ENCODE assay signal across 20 mouse cellular contexts in the genomic region with DNA sequence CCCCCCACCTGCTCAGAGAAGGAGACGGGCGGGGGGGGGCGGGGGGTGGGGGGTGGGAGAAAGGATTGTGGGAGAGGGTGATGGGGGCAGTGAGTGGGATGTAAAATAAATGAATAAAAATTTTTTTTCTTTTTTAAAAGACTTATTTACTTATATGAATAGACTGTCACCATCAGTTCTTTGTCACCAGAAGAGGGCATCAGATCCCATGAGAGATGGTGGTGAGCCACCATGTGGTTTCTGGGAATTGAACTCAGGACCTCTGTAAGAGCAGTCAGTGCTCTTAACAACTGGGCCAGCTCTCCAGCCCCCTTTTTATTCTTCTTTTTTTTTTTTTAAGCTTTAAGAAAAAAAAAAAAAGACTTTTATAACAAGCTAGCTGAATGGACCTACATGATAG. TPM values are rescaled to one million over a fixed set of nuclear protein-coding genes. Genes with fewer than 3 reads are reported as not detected.
DNase-seq lines count a peak whose midpoint lies in the region; ATAC-seq and TF ChIP-seq lines count a peak whose summit lies in the region.
"Had no signal": no experiment of that assay in that cellular context is flagged by ENCODE, and none has a peak within 500 bp of the region (broad histone marks: within the 10 kb centered on the region; RNA-seq: fewer than 3 reads in every experiment).

No protein-coding gene starts in this region.

- 0 out of 2 replicates have a peak, but pooled peaks have one; percentile 10 for TF ChIP-seq CTCF in heart, postnatal 0 days (IDR thresholded peaks at IDR 0.05; ENCODE audit: low read depth)
- peak; percentile 31; the same call in 1 of the 2 replicates for TF ChIP-seq CTCF in stomach, postnatal 0 days (IDR thresholded peaks at IDR 0.05; ENCODE audit: low read depth)

- no peak overlapping the region for H3K4me3 ChIP-seq in heart, postnatal 0 days (ENCODE audit: low read depth, low read length)
- H3K4me3 ChIP-seq in heart, embryonic 12.5 days = no peak overlapping the region
- no peak overlapping the region for H3K4me3 ChIP-seq in midbrain, embryonic 11.5 days (ENCODE audit: low read depth, low read length)
- no peak overlapping the region for H3K4me3 ChIP-seq in midbrain, embryonic 13.5 days (replicated peaks)
- no peak overlapping the region for H3K4me3 ChIP-seq in stomach, postnatal 0 days (ENCODE audit: low read depth, low read length)
- H3K4me3 ChIP-seq: kidney, embryonic 15.5 days; limb, embryonic 15.5 days; neural tube, embryonic 12.5 days had no signal

- no peak overlapping the region for H3K27ac ChIP-seq in heart, postnatal 0 days (ENCODE audit: low read depth)
- no peak overlapping the region for H3K27ac ChIP-seq in heart, embryonic 12.5 days (ENCODE audit: poor library complexity, severe bottlenecking)
- H3K27ac ChIP-seq in midbrain, embryonic 11.5 days (ENCODE audit: low read depth, low read length) = no peak overlapping the region
- H3K27ac ChIP-seq in midbrain, embryonic 13.5 days = no peak overlapping the region
- H3K27ac ChIP-seq in stomach, postnatal 0 days (replicated peaks) = no peak overlapping the region
- H3K27ac ChIP-seq: kidney, embryonic 15.5 days; limb, embryonic 15.5 days; macrophage; neural tube, embryonic 12.5 days had no signal

- TF ChIP-seq EP300 in heart, postnatal 0 days (IDR thresholded peaks at IDR 0.05; ENCODE audit: low read depth) = no peak
- TF ChIP-seq EP300 in stomach, postnatal 0 days (optimal IDR thresholded peaks at IDR 0.05) = no peak

- ATAC-seq in heart, postnatal 0 days (ENCODE audit: insufficient read depth, low read depth) = no peak
- ATAC-seq in heart, embryonic 12.5 days (ENCODE audit: insufficient number of reproducible peaks, low FRiP score) = no peak
- no peak for ATAC-seq in midbrain, embryonic 11.5 days (ENCODE audit: low FRiP score)
- ATAC-seq in midbrain, embryonic 13.5 days = no peak
- ATAC-seq in stomach, postnatal 0 days (ENCODE audit: low FRiP score, low TSS enrichment) = no peak
- ATAC-seq in erythroblast, adult 5-6 weeks (replicated peaks; ENCODE audit: low FRiP score, poor library complexity, severe bottlenecking) = no peak
- ATAC-seq: forebrain, embryonic 16.5 days; midbrain, embryonic 16.5 days; Patski had no signal

- no peaks in the 10 kb centered on the region for H3K9me3 ChIP-seq in heart, postnatal 0 days (replicated peaks; ENCODE audit: control insufficient read depth, low read length)
- no peaks in the 10 kb centered on the region for H3K9me3 ChIP-seq in heart, embryonic 12.5 days (replicated peaks)
- H3K9me3 ChIP-seq in midbrain, embryonic 11.5 days (ENCODE audit: control insufficient read depth, low read length) = no peaks in the 10 kb centered on the region
- no peaks in the 10 kb centered on the region for H3K9me3 ChIP-seq in midbrain, embryonic 13.5 days
- no peaks in the 10 kb centered on the region for H3K9me3 ChIP-seq in stomach, postnatal 0 days (ENCODE audit: control insufficient read depth, low read length)
- H3K9me3 ChIP-seq: kidney, embryonic 15.5 days; limb, embryonic 15.5 days; neural tube, embryonic 12.5 days had no signal

- H3K27me3 ChIP-seq in heart, postnatal 0 days (ENCODE audit: control insufficient read depth, insufficient read depth, low read length) = no peaks in the 10 kb centered on the region
- no peaks in the 10 kb centered on the region for H3K27me3 ChIP-seq in heart, embryonic 12.5 days (replicated peaks)
- H3K27me3 ChIP-seq in midbrain, embryonic 11.5 days (ENCODE audit: control insufficient read depth, insufficient read depth, low read length) = no peaks in the 10 kb centered on the region
- no peaks in the 10 kb centered on the region for H3K27me3 ChIP-seq in midbrain, embryonic 13.5 days
- no peaks in the 10 kb centered on the region for H3K27me3 ChIP-seq in stomach, postnatal 0 days (ENCODE audit: control insufficient read depth, insufficient read depth, low read length)
- H3K27me3 ChIP-seq: kidney, embryonic 15.5 days; limb, embryonic 15.5 days; neural tube, embryonic 12.5 days; Patski had no signal

- H3K9ac ChIP-seq in heart, postnatal 0 days (replicated peaks; ENCODE audit: low read depth, low read length) = no peak overlapping the region
- H3K9ac ChIP-seq in heart, embryonic 12.5 days = no peak overlapping the region
- no peak overlapping the region for H3K9ac ChIP-seq in midbrain, embryonic 11.5 days (ENCODE audit: low read length)
- no peak overlapping the region for H3K9ac ChIP-seq in midbrain, embryonic 13.5 days (replicated peaks)
- no peak overlapping the region for H3K9ac ChIP-seq in stomach, postnatal 0 days (ENCODE audit: low read length)
- H3K9ac ChIP-seq: kidney, embryonic 15.5 days; limb, embryonic 15.5 days; neural tube, embryonic 12.5 days had no signal

- DNase-seq in heart, postnatal 0 days (ENCODE audit: low spot score) = no peak
- peak; percentile 26 for DNase-seq in midbrain, embryonic 11.5 days (ENCODE audit: low spot score, missing footprints)
- peak; percentile 15 for DNase-seq in NIH3T3 (ENCODE audit: low read depth)
- no peak for DNase-seq in stomach, postnatal 0 days (ENCODE audit: low spot score)
- DNase-seq: cerebellum, postnatal 25 days; gastrocnemius, postnatal 25 days; heart, postnatal 4 days; right cerebral cortex, postnatal 4 days; thymus, postnatal 25 days had no signal

- peaks cover 11% of the 10 kb centered on the region for H3K36me3 ChIP-seq in heart, postnatal 0 days (replicated peaks; ENCODE audit: control insufficient read depth, insufficient read depth, low read length)
- H3K36me3 ChIP-seq in heart, embryonic 12.5 days = peaks cover 24% of the 10 kb centered on the region
- no peaks in the 10 kb centered on the region for H3K36me3 ChIP-seq in midbrain, embryonic 11.5 days (ENCODE audit: control insufficient read depth, insufficient read depth, low read length)
- H3K36me3 ChIP-seq in midbrain, embryonic 13.5 days = peaks cover 12% of the 10 kb centered on the region
- no peaks in the 10 kb centered on the region for H3K36me3 ChIP-seq in stomach, postnatal 0 days (ENCODE audit: control insufficient read depth, insufficient read depth, low read length)

- WGBS in heart, postnatal 0 days = 75% methylated on average over 3 of the region's 3 CpGs
- WGBS in heart, embryonic 12.5 days = 76% methylated on average over 3 of the region's 3 CpGs
- 77% methylated on average over 3 of the region's 3 CpGs for WGBS in midbrain, embryonic 11.5 days
- 74% methylated on average over 3 of the region's 3 CpGs for WGBS in midbrain, embryonic 13.5 days
- 63% methylated on average over 3 of the region's 3 CpGs for WGBS in stomach, postnatal 0 days

- H3K4me2 ChIP-seq in heart, postnatal 0 days (ENCODE audit: low read depth, low read length) = no peak overlapping the region
- no peak overlapping the region for H3K4me2 ChIP-seq in heart, embryonic 12.5 days
- no peak overlapping the region for H3K4me2 ChIP-seq in midbrain, embryonic 11.5 days
- H3K4me2 ChIP-seq in midbrain, embryonic 13.5 days (replicated peaks) = no peak overlapping the region
- H3K4me2 ChIP-seq in stomach, postnatal 0 days (replicated peaks; ENCODE audit: low read depth) = no peak overlapping the region
- H3K4me2 ChIP-seq: heart, embryonic 11.5 days; kidney, embryonic 15.5 days; limb, embryonic 15.5 days; neural tube, embryonic 12.5 days had no signal

- H3K4me1 ChIP-seq in heart, postnatal 0 days (ENCODE audit: control insufficient read depth, insufficient read depth) = peaks cover 28% of the 10 kb centered on the region
- H3K4me1 ChIP-seq in heart, embryonic 12.5 days (replicated peaks) = peaks cover 47% of the 10 kb centered on the region
- peaks cover 1% of the 10 kb centered on the region; the same call in 1 of the 2 replicates for H3K4me1 ChIP-seq in midbrain, embryonic 11.5 days (ENCODE audit: control insufficient read depth, insufficient read depth, low read length)
- peaks cover 16% of the 10 kb centered on the region for H3K4me1 ChIP-seq in midbrain, embryonic 13.5 days (replicated peaks)
- H3K4me1 ChIP-seq in stomach, postnatal 0 days (replicated peaks; ENCODE audit: control insufficient read depth, insufficient read depth) = no peaks in the 10 kb centered on the region; the same call in 1 of the 2 replicates

RNA-seq across cellular contexts. Expression of a gene that starts 7.1 kb away (rescaled TPM):
- 71.1 and 72.3 TPM in 2 replicates for total RNA-seq in heart, postnatal 0 days (2014; rRNA removed; ENCODE audit: low replicate concordance)
- 24.3 and 27.1 TPM in 2 replicates for polyA plus RNA-seq in heart, postnatal 0 days (2015; fragmentation: Nextera tagmentation; extraction: Ambion mirVana)
- 38.9 and 41.1 TPM in 2 replicates for polyA plus RNA-seq in heart, embryonic 12.5 days (2016; fragmentation: Nextera tagmentation; extraction: Ambion mirVana)
- polyA plus RNA-seq in midbrain, embryonic 11.5 days (2014; fragmentation: Nextera tagmentation; extraction: Ambion mirVana) = 30.3 and 35.1 TPM in 2 replicates
- 37.0 and 37.2 TPM in 2 replicates for polyA plus RNA-seq in midbrain, embryonic 13.5 days (2015; fragmentation: Nextera tagmentation; extraction: Ambion mirVana)
- polyA plus RNA-seq in stomach, postnatal 0 days (2015; fragmentation: Nextera tagmentation; extraction: Ambion mirVana) = 24.7 and 25.2 TPM in 2 replicates
- total RNA-seq in erythroblast, adult 5-6 weeks (2015; ENCODE audit: low replicate concordance) = 251 and 276 TPM in 2 replicates
- total RNA-seq in erythroblast, adult 5-6 weeks (2017; ENCODE audit: low replicate concordance) = 521 and 575 TPM in 2 replicates

Comparison
In these comparisons a context has a peak if more than half of its experiments do, and no peak if none do; other contexts are left out.
1. DNase-seq: peak in midbrain, embryonic 11.5 days (single experiment) and NIH3T3 (single experiment); none in heart, postnatal 0 days (single experiment) and stomach, postnatal 0 days (single experiment).